Mouse (Mus musculus): ENCODE results near the gene Kcne3. TPM values are rescaled to one million over a fixed set of nuclear protein-coding genes. Genes with fewer than 3 reads are reported as not detected.

Gene Kcne3
- total and polyA plus RNA-seq, 2 experiments from 2014 or later, result 0.25 TPM; not detected in 1

- ATAC-seq (0 out of 2 replicates have a peak, but pooled peaks have one; percentile 8), DNase-seq (ENCODE audit: low spot score) (peak; percentile 25)
- Histone ChIP-seq H3K4me2 (ENCODE audit: low read depth, low read length) (peak overlapping the region; percentile 47), H3K9me3 (ENCODE audit: low read length) (no peaks in the 10 kb centered on the region), H3K36me3 (ENCODE audit: insufficient read depth, low read length) (no peaks in the 10 kb centered on the region), H3K4me3 (ENCODE audit: low read length) (no peak overlapping the region), H3K4me1 (ENCODE audit: insufficient read depth, low read length) (0 out of 2 replicates have a peak, but pooled peaks cover 9% of the 10 kb centered on the region), H3K27me3 (ENCODE audit: insufficient read depth, low read length) (no peaks in the 10 kb centered on the region), H3K27ac (no peak overlapping the region), H3K9ac (replicated peaks; ENCODE audit: low read length) (no peak overlapping the region)
- WGBS, result 26% methylated on average over 10 of the region's 10 CpGs
- peak; percentile 10; the same call in 1 of the 2 replicates for TF ChIP-seq CTCF (IDR thresholded peaks at IDR 0.05; ENCODE audit: low read depth)
Measured at GRCm38 (mm10) chr7:100215976-100216375, 39.7 kb downstream of the Kcne3 start.

- H3K27me3 ChIP-seq (ENCODE audit: insufficient read depth, low read length), result no peaks in the 10 kb centered on the region
- peak; percentile 49; the same call in 1 of the 2 replicates for ATAC-seq
- no peak for TF ChIP-seq CTCF (IDR thresholded peaks at IDR 0.05; ENCODE audit: low read depth)
- H3K36me3 ChIP-seq (ENCODE audit: insufficient read depth, low read length), result no peaks in the 10 kb centered on the region
- WGBS, result 67% methylated on average over 9 of the region's 9 CpGs
- no peak overlapping the region; the same call in 1 of the 2 replicates for H3K4me2 ChIP-seq (ENCODE audit: low read depth, low read length)
- no peaks in the 10 kb centered on the region for H3K9me3 ChIP-seq (ENCODE audit: low read length)
- DNase-seq (ENCODE audit: low spot score), result peak; percentile 34
- H3K9ac ChIP-seq (replicated peaks; ENCODE audit: low read length), result no peak overlapping the region
- H3K4me3 ChIP-seq (ENCODE audit: low read length), result no peak overlapping the region
- H3K27ac ChIP-seq, result peak overlapping the region; percentile 28; the same call in 1 of the 2 replicates
- 0 out of 2 replicates have a peak, but pooled peaks cover 9% of the 10 kb centered on the region for H3K4me1 ChIP-seq (ENCODE audit: insufficient read depth, low read length)
Measured at GRCm38 (mm10) chr7:100216601-100217565, 40.6 kb downstream of the Kcne3 start.

GRCm38 (mm10) chr7:100227158-100227875 lies 51.0 kb downstream of the Kcne3 start, which contains the start of gene Pgm2l1:
Gene Pgm2l1, plus strand, starts transcription at chr7:100227394.
- no peak for TF ChIP-seq CTCF (IDR thresholded peaks at IDR 0.05; ENCODE audit: low read depth)
- peak; percentile 97 for ATAC-seq
- Histone ChIP-seq H3K4me1 (ENCODE audit: insufficient read depth, low read length) (no peaks in the 10 kb centered on the region), H3K4me3 (ENCODE audit: low read length) (peak within 1 kb of the TSS; percentile 88), H3K36me3 (ENCODE audit: insufficient read depth, low read length) (no peaks in the 10 kb centered on the region), H3K9me3 (ENCODE audit: low read length) (no peaks in the 10 kb centered on the region), H3K9ac (replicated peaks; ENCODE audit: low read length) (peak within 1 kb of the TSS; percentile 87), H3K4me2 (ENCODE audit: low read depth, low read length) (peak within 1 kb of the TSS; percentile 90), H3K27me3 (ENCODE audit: insufficient read depth, low read length) (no peaks in the 10 kb centered on the region), H3K27ac (peak within 1 kb of the TSS; percentile 90)
- WGBS, result under 1% methylated on average over 46 of the region's 72 CpGs
- peak; percentile 97 for DNase-seq (ENCODE audit: low spot score)

GRCm38 (mm10) chr7:100227896-100228525 lies 51.7 kb downstream of the Kcne3 start:
- no peaks in the 10 kb centered on the region for H3K4me1 ChIP-seq (ENCODE audit: insufficient read depth, low read length)
- no peak; the same call in 1 of the 2 replicates for TF ChIP-seq CTCF (IDR thresholded peaks at IDR 0.05; ENCODE audit: low read depth)
- ATAC-seq (peak; percentile 57), DNase-seq (ENCODE audit: low spot score) (peak; percentile 35)
- peak overlapping the region; percentile 87 for H3K9ac ChIP-seq (replicated peaks; ENCODE audit: low read length)
- peak overlapping the region; percentile 90 for H3K4me2 ChIP-seq (ENCODE audit: low read depth, low read length)
- peak overlapping the region; percentile 90 for H3K27ac ChIP-seq
- H3K9me3 ChIP-seq (ENCODE audit: low read length), result no peaks in the 10 kb centered on the region
- under 1% methylated on average over 23 of the region's 23 CpGs for WGBS
- no peaks in the 10 kb centered on the region for H3K27me3 ChIP-seq (ENCODE audit: insufficient read depth, low read length)
- no peaks in the 10 kb centered on the region for H3K36me3 ChIP-seq (ENCODE audit: insufficient read depth, low read length)
- H3K4me3 ChIP-seq (ENCODE audit: low read length), result peak overlapping the region; percentile 88

GRCm38 (mm10) chr7:100228957-100229356 lies 52.7 kb downstream of the Kcne3 start:
- DNase-seq (ENCODE audit: low spot score) (no peak), ATAC-seq (no peak)
- no peaks in the 10 kb centered on the region for H3K36me3 ChIP-seq (ENCODE audit: insufficient read depth, low read length)
- no peaks in the 10 kb centered on the region for H3K27me3 ChIP-seq (ENCODE audit: insufficient read depth, low read length)
- peak overlapping the region; percentile 90 for H3K4me2 ChIP-seq (ENCODE audit: low read depth, low read length)
- TF ChIP-seq CTCF (IDR thresholded peaks at IDR 0.05; ENCODE audit: low read depth), result no peak
- H3K4me3 ChIP-seq (ENCODE audit: low read length), result peak overlapping the region; percentile 88
- no peak overlapping the region for H3K27ac ChIP-seq
- H3K9me3 ChIP-seq (ENCODE audit: low read length), result no peaks in the 10 kb centered on the region
- H3K9ac ChIP-seq (replicated peaks; ENCODE audit: low read length), result peak overlapping the region; percentile 87; the same call in 1 of the 2 replicates
- WGBS, result 58% methylated on average over 3 of the region's 3 CpGs
- no peaks in the 10 kb centered on the region for H3K4me1 ChIP-seq (ENCODE audit: insufficient read depth, low read length)

GRCm38 (mm10) chr7:100230646-100231045 lies 54.3 kb downstream of the Kcne3 start:
- H3K9me3 ChIP-seq (ENCODE audit: low read length), result no peaks in the 10 kb centered on the region
- H3K4me3 ChIP-seq (ENCODE audit: low read length), result no peak overlapping the region
- WGBS, result 95% methylated on average over 1 of the region's 1 CpGs
- ATAC-seq (no peak), DNase-seq (ENCODE audit: low spot score) (no peak)
- no peaks in the 10 kb centered on the region for H3K27me3 ChIP-seq (ENCODE audit: insufficient read depth, low read length)
- no peak overlapping the region for H3K27ac ChIP-seq
- no peak for TF ChIP-seq CTCF (IDR thresholded peaks at IDR 0.05; ENCODE audit: low read depth)
- no peak overlapping the region for H3K9ac ChIP-seq (replicated peaks; ENCODE audit: low read length)
- no peak overlapping the region for H3K4me2 ChIP-seq (ENCODE audit: low read depth, low read length)
- no peaks in the 10 kb centered on the region for H3K36me3 ChIP-seq (ENCODE audit: insufficient read depth, low read length)
- no peaks in the 10 kb centered on the region for H3K4me1 ChIP-seq (ENCODE audit: insufficient read depth, low read length)
